ENCODE assay signal across 12 mouse cellular contexts in genomic region chr3:59113973-59114517, GRCm38 (mm10). TPM values are rescaled to one million over a fixed set of nuclear protein-coding genes. Genes with fewer than 3 reads are reported as not detected.
DNase-seq lines count a peak whose midpoint lies in the region; ATAC-seq and TF ChIP-seq lines count a peak whose summit lies in the region.
"Had no signal": no experiment of that assay in that cellular context is flagged by ENCODE, and none has a peak within 500 bp of the region (broad histone marks: within the 10 kb centered on the region; RNA-seq: fewer than 3 reads in every experiment).

No protein-coding gene starts in this region.

- H3K27ac ChIP-seq in spleen, adult 2 months (ENCODE audit: insufficient read depth, low read length) = peak overlapping the region; percentile 59; the same call in 1 of the 2 replicates
- H3K27ac ChIP-seq in hindbrain, embryonic 11.5 days (ENCODE audit: low read depth, low read length) = no peak overlapping the region
- no peak overlapping the region for H3K27ac ChIP-seq in midbrain, embryonic 13.5 days
- H3K27ac ChIP-seq in midbrain, postnatal 0 days (ENCODE audit: low read depth, low read length) = no peak overlapping the region
- H3K27ac ChIP-seq: limb, embryonic 15.5 days; neural tube, embryonic 13.5 days had no signal

- TF ChIP-seq POLR2A in spleen, adult 2 months (IDR thresholded peaks at IDR 0.05; ENCODE audit: low read depth, low read length) = no peak

- no peak for TF ChIP-seq CTCF in spleen, adult 2 months (IDR thresholded peaks at IDR 0.05; ENCODE audit: extremely low read depth, insufficient read depth, insufficient read length, insufficient replicate concordance)
- TF ChIP-seq CTCF in midbrain, postnatal 0 days (IDR thresholded peaks at IDR 0.05) = no peak

- H3K36me3 ChIP-seq in spleen, adult 2 months (ENCODE audit: control insufficient read depth, insufficient read depth, low read length) = no peaks in the 10 kb centered on the region
- H3K36me3 ChIP-seq in hindbrain, embryonic 11.5 days (ENCODE audit: control insufficient read depth, insufficient read depth, low read length) = no peaks in the 10 kb centered on the region
- H3K36me3 ChIP-seq in midbrain, embryonic 13.5 days = peaks cover 7% of the 10 kb centered on the region; the same call in 1 of the 2 replicates
- no peaks in the 10 kb centered on the region; the same call in 1 of the 2 replicates for H3K36me3 ChIP-seq in midbrain, postnatal 0 days (ENCODE audit: insufficient read depth, low read length)
- H3K36me3 ChIP-seq: limb, embryonic 15.5 days; neural tube, embryonic 13.5 days had no signal

- no peaks in the 10 kb centered on the region for H3K9me3 ChIP-seq in hindbrain, embryonic 11.5 days (ENCODE audit: control insufficient read depth, low read length)
- H3K9me3 ChIP-seq in midbrain, embryonic 13.5 days = no peaks in the 10 kb centered on the region
- H3K9me3 ChIP-seq in midbrain, postnatal 0 days (ENCODE audit: low read length) = no peaks in the 10 kb centered on the region
- H3K9me3 ChIP-seq: limb, embryonic 15.5 days; neural tube, embryonic 13.5 days had no signal

- H3K27me3 ChIP-seq in spleen, adult 2 months (ENCODE audit: control insufficient read depth, insufficient read depth, low read length) = no peaks in the 10 kb centered on the region
- no peaks in the 10 kb centered on the region for H3K27me3 ChIP-seq in hindbrain, embryonic 11.5 days (ENCODE audit: control insufficient read depth, insufficient read depth, low read length)
- H3K27me3 ChIP-seq in midbrain, embryonic 13.5 days = no peaks in the 10 kb centered on the region
- no peaks in the 10 kb centered on the region for H3K27me3 ChIP-seq in midbrain, postnatal 0 days (ENCODE audit: insufficient read depth, low read length)
- H3K27me3 ChIP-seq: limb, embryonic 15.5 days; neural tube, embryonic 13.5 days had no signal

- 12% methylated on average over 8 of the region's 8 CpGs for WGBS in spleen, adult 2 months
- 82% methylated on average over 8 of the region's 8 CpGs for WGBS in hindbrain, embryonic 11.5 days
- 85% methylated on average over 8 of the region's 8 CpGs for WGBS in midbrain, embryonic 13.5 days
- 88% methylated on average over 8 of the region's 8 CpGs for WGBS in midbrain, postnatal 0 days

- no peak for DNase-seq in spleen, adult 2 months (ENCODE audit: low read depth in 1 of 2, low spot score in 2 of 2)
- DNase-seq in spleen, postnatal 14 days (ENCODE audit: low spot score in 2 of 2) = no peak
- peak; percentile 66 for DNase-seq in c-Kit-positive CD71-negative TER-119-negative erythroid progenitor cells, embryonic 14.5 days (ENCODE audit: low read depth)
- DNase-seq in heart, postnatal 4 days = peak; percentile 27
- no peak for DNase-seq in hindbrain, embryonic 11.5 days (ENCODE audit: low spot score)
- no peak for DNase-seq in midbrain, postnatal 0 days (ENCODE audit: low spot score)
- DNase-seq: kidney, postnatal 4 days; thymus, postnatal 36 days had no signal

- no peak overlapping the region for H3K4me3 ChIP-seq in spleen, adult 2 months (ENCODE audit: extremely low read depth, insufficient read depth, insufficient read length)
- H3K4me3 ChIP-seq in hindbrain, embryonic 11.5 days (ENCODE audit: low read depth, low read length) = no peak overlapping the region
- H3K4me3 ChIP-seq in midbrain, embryonic 13.5 days (replicated peaks) = no peak overlapping the region
- H3K4me3 ChIP-seq in midbrain, postnatal 0 days (ENCODE audit: low read depth, low read length) = no peak overlapping the region
- H3K4me3 ChIP-seq: limb, embryonic 15.5 days; neural tube, embryonic 13.5 days had no signal

- H3K4me2 ChIP-seq in hindbrain, embryonic 11.5 days (replicated peaks; ENCODE audit: low read depth, low read length) = no peak overlapping the region
- H3K4me2 ChIP-seq in midbrain, embryonic 13.5 days (replicated peaks) = no peak overlapping the region
- no peak overlapping the region for H3K4me2 ChIP-seq in midbrain, postnatal 0 days (ENCODE audit: low read depth, low read length, poor library complexity, severe bottlenecking)
- H3K4me2 ChIP-seq: limb, embryonic 15.5 days; neural tube, embryonic 13.5 days had no signal

- peak; percentile 51 for ATAC-seq in monocyte, adult 5-6 weeks (replicated peaks; ENCODE audit: insufficient number of reproducible peaks, low FRiP score, low TSS enrichment, poor library complexity, severe bottlenecking)
- no peak for ATAC-seq in hindbrain, embryonic 11.5 days (ENCODE audit: low FRiP score)
- no peak for ATAC-seq in midbrain, embryonic 13.5 days
- ATAC-seq in midbrain, postnatal 0 days (ENCODE audit: low FRiP score) = no peak

- no peak overlapping the region for H3K9ac ChIP-seq in hindbrain, embryonic 11.5 days (ENCODE audit: low read depth, low read length)
- no peak overlapping the region for H3K9ac ChIP-seq in midbrain, embryonic 13.5 days (replicated peaks)
- no peak overlapping the region for H3K9ac ChIP-seq in midbrain, postnatal 0 days (replicated peaks; ENCODE audit: low read length, poor library complexity, severe bottlenecking)
- H3K9ac ChIP-seq: limb, embryonic 15.5 days; neural tube, embryonic 13.5 days had no signal

- peaks cover 8% of the 10 kb centered on the region for H3K4me1 ChIP-seq in spleen, adult 2 months (ENCODE audit: control insufficient read depth, insufficient read depth, insufficient read length)
- H3K4me1 ChIP-seq in hindbrain, embryonic 11.5 days (replicated peaks; ENCODE audit: control insufficient read depth, insufficient read depth, low read length) = no peaks in the 10 kb centered on the region
- H3K4me1 ChIP-seq in midbrain, embryonic 13.5 days (replicated peaks) = no peaks in the 10 kb centered on the region
- H3K4me1 ChIP-seq in midbrain, postnatal 0 days (ENCODE audit: insufficient read depth, low read length) = no peaks in the 10 kb centered on the region
- H3K4me1 ChIP-seq: limb, embryonic 15.5 days; neural tube, embryonic 13.5 days had no signal

RNA-seq across cellular contexts. Expression of gene Gpr171, which starts 12.4 kb away (rescaled TPM):
- 5.4 and 6.2 TPM in 2 replicates for polyA plus RNA-seq in spleen, adult 2 months (2012; rRNA removed)
- total RNA-seq in heart, postnatal 4 days (2021) = not detected
- total RNA-seq in monocyte, adult 5-6 weeks (2017) = 42.7 to 93.4 TPM (median 62.6 TPM) in 3 replicates
- 1.1 and 1.4 TPM in 2 replicates for polyA plus RNA-seq in hindbrain, embryonic 11.5 days (2014; fragmentation: Nextera tagmentation; extraction: Ambion mirVana)
- polyA plus RNA-seq in midbrain, embryonic 13.5 days (2015; fragmentation: Nextera tagmentation; extraction: Ambion mirVana) = 0.82 and 1.2 TPM in 2 replicates
- not detected in 2 replicates for total RNA-seq in midbrain, postnatal 0 days (2014; rRNA removed)
- polyA plus RNA-seq in midbrain, postnatal 0 days (2015; fragmentation: Nextera tagmentation; extraction: Ambion mirVana) = 0.43 and 0.74 TPM in 2 replicates

RNA-seq across cellular contexts. Expression of gene P2ry14, which starts 39.4 kb away (rescaled TPM):
- 8.6 and 9.5 TPM in 2 replicates for polyA plus RNA-seq in spleen, adult 2 months (2012; rRNA removed)
- total RNA-seq in heart, postnatal 4 days (2021) = 1 to 10 TPM; 1.4 to 1.6 TPM
- total RNA-seq in monocyte, adult 5-6 weeks (2017) = 9.4 to 15.8 TPM (median 14.8 TPM) in 3 replicates
- 1.3 and 3.5 TPM in 2 replicates for polyA plus RNA-seq in hindbrain, embryonic 11.5 days (2014; fragmentation: Nextera tagmentation; extraction: Ambion mirVana)
- polyA plus RNA-seq in midbrain, embryonic 13.5 days (2015; fragmentation: Nextera tagmentation; extraction: Ambion mirVana) = 1.9 and 2.4 TPM in 2 replicates
- 2.8 and 3.2 TPM in 2 replicates for total RNA-seq in midbrain, postnatal 0 days (2014; rRNA removed)
- polyA plus RNA-seq in midbrain, postnatal 0 days (2015; fragmentation: Nextera tagmentation; extraction: Ambion mirVana) = 4.3 and 4.6 TPM in 2 replicates

Comparison
In these comparisons a context has a peak if more than half of its experiments do, and no peak if none do; other contexts are left out.
1. DNase-seq: peak in c-Kit-positive CD71-negative TER-119-negative erythroid progenitor cells, embryonic 14.5 days (single experiment) and heart, postnatal 4 days (single experiment); none in spleen, adult 2 months (0 of 2), spleen, postnatal 14 days (0 of 2), hindbrain, embryonic 11.5 days (single experiment) and midbrain, postnatal 0 days (single experiment).